Mouse (Mus musculus): ENCODE data around the gene Paqr8.

The Paqr8 gene

DNA sequence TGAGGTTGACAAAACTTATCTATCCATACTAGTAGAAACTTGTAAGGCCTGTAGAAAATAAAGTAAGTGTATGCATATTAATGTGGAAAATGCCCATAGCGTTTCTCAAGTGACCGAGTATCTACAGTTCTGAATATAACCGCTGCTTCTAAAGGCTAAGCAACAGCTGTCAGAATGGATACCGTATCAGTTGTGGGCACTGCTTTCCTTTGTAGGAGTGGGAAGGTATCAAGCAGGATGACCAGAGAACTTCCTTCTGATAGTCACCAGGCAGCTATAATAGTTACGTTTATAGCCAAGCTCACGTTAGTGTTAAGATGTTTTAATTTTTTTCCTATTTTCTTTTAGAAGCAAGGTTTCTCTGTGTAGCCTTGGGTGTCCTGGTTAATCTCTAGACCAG lies 83.0 kb downstream of the Paqr8 start:
- no peak for DNase-seq (ENCODE audit: low read depth)

DNA sequence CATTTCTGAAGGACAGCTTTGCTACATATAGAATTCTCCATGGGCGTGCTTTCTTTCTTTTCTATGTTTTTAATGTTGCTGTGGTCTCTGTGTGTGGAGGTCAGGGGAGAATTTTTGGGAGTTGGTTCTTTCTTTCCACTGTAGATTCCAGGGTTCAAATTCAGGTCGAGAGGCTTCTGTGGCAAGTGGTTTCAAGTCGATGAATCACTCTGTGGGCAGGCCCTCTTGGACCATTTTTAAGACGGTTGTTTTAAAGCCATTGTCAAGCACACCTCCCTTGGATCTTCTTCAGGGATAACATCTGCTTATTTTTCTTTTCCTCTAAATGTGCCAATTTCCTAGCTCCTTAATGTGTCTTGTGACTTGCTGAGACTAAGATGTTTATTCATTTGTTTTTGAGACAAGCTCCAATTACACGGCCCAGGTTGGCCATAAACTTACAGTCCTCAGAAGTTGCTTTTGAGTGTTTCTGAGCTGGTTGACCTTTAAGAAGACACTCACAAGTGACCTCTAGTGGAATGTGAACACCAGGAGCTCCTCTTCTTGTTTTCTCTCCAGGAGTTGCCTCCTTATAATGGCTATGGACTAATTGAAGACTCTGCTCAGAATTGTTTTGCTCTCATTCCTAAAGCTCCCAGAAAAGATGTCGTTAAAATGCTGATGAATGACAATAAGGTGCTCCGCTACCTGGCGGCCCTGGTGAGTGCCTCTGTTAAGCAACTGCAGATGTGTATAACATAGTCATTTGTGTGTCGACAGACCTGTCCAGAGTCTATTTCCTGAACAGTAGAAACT lies 84.1 kb downstream of the Paqr8 start:
- peak; percentile 39 for DNase-seq (ENCODE audit: low read depth)

DNA sequence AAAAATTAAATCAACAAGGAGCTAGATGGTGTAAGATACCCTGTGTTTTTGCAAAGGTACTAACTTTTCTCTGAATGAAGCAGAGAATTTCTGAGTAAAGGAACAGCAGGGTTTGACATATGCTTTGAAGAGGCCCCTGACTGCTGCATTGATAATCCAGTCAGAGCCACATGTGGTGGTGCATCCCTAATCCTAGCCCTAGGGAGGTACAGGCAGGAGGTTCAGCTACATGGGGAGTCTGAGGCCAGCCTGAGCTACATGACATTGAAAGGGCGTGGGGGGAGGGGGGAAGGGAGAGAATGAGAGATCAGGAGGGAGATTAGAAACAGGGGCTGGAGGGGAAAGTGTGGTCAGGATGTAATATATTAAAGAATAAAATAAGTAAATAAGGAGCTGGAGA lies 90.1 kb downstream of the Paqr8 start:
- DNase-seq (ENCODE audit: low read depth), result no peak

DNA sequence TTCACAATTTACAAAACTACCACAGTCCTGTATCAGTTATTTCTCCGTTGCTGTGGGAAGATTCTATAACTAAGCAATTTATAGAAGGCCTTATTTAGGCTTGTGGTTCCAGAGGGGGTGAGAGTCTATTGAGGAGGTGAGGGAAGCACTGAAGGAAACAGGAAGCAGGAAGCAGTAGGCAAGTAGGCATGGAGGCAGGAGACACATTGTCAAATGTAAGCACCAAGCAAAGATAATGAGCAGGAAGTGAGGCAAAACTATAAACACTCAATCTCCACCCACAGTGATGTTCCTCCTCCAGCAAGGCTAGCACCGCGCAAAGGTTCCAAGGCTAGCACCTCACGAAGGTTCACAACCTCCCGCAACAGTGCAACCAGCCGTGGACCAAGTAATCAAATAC lies 91.4 kb downstream of the Paqr8 start:
- DNase-seq (ENCODE audit: low read depth), result no peak

DNA sequence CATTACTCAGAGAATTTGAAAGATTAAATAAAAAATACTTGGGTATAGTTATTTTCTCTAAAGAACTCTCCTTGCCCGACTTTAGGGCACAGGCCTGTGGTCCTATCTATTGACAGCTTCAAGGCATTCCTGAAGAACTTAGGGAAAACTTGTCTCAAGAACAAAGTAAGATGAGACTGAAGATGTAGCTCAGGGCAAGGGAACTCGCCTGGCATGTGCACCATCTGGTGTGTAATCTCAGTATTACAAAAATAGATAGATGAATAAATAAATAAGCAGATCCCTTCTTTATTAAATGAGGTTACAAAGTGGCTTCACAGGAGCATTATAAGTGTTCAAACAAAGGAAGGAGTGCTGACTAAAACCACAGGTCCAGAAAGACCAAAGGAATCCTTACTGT lies 93.7 kb downstream of the Paqr8 start:
- no peak for DNase-seq (ENCODE audit: low read depth)

DNA sequence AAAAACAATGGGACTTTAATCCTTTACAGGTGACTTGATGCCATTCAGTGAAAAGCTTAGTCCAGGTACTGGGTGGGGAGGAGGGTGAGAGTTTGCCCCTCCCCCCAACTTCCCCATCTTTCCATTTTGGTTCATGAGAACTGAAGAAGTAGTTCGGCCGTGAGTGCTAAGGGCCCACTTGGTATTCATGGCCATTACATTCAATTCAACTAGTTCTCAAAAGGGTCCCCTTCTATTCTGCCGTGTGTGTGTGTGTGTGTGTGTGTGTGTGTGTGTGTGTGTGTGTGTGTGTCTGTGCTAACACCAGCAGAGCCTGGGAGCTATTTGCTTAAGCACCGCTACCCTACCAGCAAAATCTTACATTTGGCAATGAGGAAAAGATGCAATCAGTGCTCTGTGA lies 94.2 kb downstream of the Paqr8 start:
- no peak for DNase-seq (ENCODE audit: low read depth)

DNA sequence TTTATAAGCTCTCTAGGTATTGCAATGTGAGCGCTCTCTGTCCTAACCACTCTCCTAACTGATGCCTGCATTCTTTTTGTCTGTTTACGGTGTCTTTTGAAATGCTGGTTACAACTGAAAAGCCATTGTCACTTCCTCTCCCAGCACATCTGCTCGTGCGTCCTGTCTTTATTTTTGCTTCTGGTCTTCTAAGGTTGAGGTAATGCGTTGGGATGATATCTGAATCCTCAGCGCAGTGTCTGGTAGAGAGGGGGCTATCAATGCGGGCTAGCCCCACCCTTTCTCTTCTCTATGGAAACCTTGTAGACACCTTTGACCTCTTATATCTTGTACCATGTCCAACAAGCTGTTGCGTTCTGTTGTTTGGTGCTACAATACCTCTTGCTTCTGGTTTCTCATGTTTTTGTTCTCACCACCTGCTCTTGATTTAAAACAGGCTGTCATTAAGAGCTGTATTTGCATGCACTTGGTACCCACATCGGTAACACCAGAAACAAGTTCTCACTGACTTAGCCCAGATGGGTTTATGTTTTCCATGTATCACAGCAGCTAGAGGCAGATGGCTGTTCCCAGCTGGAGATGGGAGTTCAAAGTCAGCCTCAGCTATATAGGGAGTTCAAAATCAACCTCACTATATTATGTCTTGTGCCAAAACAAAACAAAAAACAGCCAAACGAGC lies 96.1 kb downstream of the Paqr8 start:
- peak; percentile 17 for DNase-seq (ENCODE audit: low read depth)
